Mouse (Mus musculus): ENCODE data around the gene Zscan21.
"Not testable (repeated sequence)": the region's sequence is repeated elsewhere in the genome, so short reads cannot be mapped to it uniquely, and the experiment has no call there.

DNA sequence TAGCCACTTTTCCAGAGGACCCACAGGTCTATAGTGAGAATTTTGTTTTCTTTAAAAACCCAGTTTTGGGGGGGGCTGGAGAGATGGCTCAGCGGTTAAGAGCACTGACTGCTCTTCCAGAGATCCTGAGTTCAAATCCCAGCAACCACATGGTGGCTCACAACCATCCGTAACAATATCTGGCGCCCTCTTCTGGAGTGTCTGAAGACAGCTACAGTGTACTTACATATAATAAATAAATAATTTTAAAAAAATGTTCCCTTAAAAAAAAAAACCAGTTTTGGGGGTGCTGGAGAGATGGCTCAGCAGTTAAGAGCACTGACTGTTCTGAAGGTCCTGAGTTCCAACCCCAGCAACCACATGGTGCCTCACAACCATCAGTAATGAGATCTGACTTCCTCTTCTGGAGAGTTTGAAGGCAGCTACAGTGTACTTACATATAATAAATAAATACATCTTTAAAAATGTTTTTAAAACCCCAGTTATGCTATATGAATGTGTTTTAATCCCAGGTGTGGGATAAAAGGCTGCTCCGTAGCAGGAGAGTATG is 6.8 kb upstream of the Zscan21 start:
- TF ChIP-seq CTCF (conservative IDR thresholded peaks at IDR 0.05; ENCODE audit: insufficient read depth, insufficient read length, low read depth, low read length); POLR2A (IDR thresholded peaks at IDR 0.05; ENCODE audit: low read depth, low read length): not testable (repeated sequence)

Data from kidney, adult 2 months (tissue).